Mouse (Mus musculus) embryonic facial prominence, embryonic 14.5 days (tissue): ENCODE data around the gene Fntb. TPM values are rescaled to one million over a fixed set of nuclear protein-coding genes. Genes with fewer than 3 reads are reported as not detected.

ENCODE experiments used
- ATAC-seq: fragments of 200-750 bp; cut with Nextera tagmentation; 2 replicates; pipeline ENCODE4 v1.8.0; 2017; ENCODE audit warnings: low read depth, moderate number of reproducible peaks, moderate TSS enrichment
- DNase-seq: peaks from one replicate; pipeline ENCODE4 v3.0.0-alpha.2; 2015; ENCODE audit warnings: low spot score
- H3K27ac ChIP-seq: fragments of 300-500 bp; sonication (generic); replicated peaks from 2 replicates; pipeline ENCODE4 v1.5.1; 2014; ENCODE audit warnings: low read depth, mild to moderate bottlenecking, low read length, moderate library complexity
- H3K27me3 ChIP-seq: fragments of 300-500 bp; sonication (generic); replicated peaks from 2 replicates; pipeline ENCODE4 v1.6.1; 2014; ENCODE audit warnings: low read length; ENCODE audit not compliant: control insufficient read depth, insufficient read depth
- H3K36me3 ChIP-seq: fragments of 300-500 bp; sonication (generic); 2 replicates; pipeline ENCODE4 v1.6.1; 2014; ENCODE audit warnings: low read length, mixed read lengths; ENCODE audit not compliant: control insufficient read depth, insufficient read depth
- H3K4me1 ChIP-seq: fragments of 300-500 bp; sonication (generic); 2 replicates; pipeline ENCODE4 v1.6.1; 2014; ENCODE audit warnings: antibody characterized with exemption, low read length; ENCODE audit not compliant: control insufficient read depth, insufficient read depth
- H3K4me2 ChIP-seq: fragments of 300-500 bp; sonication (generic); 2 replicates; pipeline ENCODE4 v1.6.1; 2014; ENCODE audit warnings: low read depth, mild to moderate bottlenecking, low read length, moderate library complexity, mixed read lengths
- H3K4me3 ChIP-seq: fragments of 300-500 bp; sonication (generic); 2 replicates; pipeline ENCODE4 v1.5.1; 2014; ENCODE audit warnings: low read depth, mild to moderate bottlenecking, low read length
- H3K9ac ChIP-seq: fragments of 300-500 bp; sonication (generic); 2 replicates; pipeline ENCODE4 v1.6.1; 2014; ENCODE audit warnings: low read depth, mild to moderate bottlenecking, low read length, moderate library complexity, mixed read lengths
- H3K9me3 ChIP-seq: fragments of 300-500 bp; sonication (generic); 2 replicates; pipeline ENCODE4 v1.6.1; 2016; ENCODE audit warnings: low read length; ENCODE audit not compliant: control insufficient read depth
- WGBS: fragments of 180-500 bp; shearing (Covaris S2); extraction: QIAGEN DNeasy Blood & Tissue Kit; methylation state at CpG from one replicate; pipeline ENCODE4 v1.1.7; 2014; 5-methylcytosine and 5-hydroxymethylcytosine counted together
- polyA plus RNA-seq: library from polyadenylated mRNA; unstranded; fragments of >200 nt; fragmentation: Nextera tagmentation; extraction: Ambion mirVana; gene quantifications from 2 replicates; pipeline ENCODE4 v1.2.1, GENCODE M21; 2014

The Fntb gene
- polyA plus RNA-seq, 1 experiment from 2014 or later = 41.4 TPM

DNA sequence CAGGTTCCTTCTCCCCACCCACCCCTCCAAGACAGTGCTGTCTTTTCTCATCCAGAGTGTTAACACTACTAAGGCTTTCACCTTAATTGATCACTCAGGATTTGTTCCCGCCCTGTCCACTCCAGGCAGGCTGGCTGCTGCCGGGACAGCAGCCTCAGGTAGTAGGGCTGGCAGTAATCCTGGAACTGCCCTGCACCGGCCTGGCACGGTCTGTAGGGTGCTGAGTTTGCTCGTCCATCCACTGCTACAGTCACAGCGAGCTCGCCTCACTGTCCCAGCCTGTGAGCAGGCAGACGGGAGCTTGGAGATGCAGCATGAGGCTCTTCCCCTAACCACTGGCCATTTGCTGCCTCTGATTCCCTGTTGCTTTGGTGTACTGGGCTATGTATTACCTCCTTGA lies 155.6 kb downstream of the Fntb start:
- no peak overlapping the region for H3K9ac ChIP-seq
- ATAC-seq (no peak), DNase-seq (no peak)
- WGBS = 88% methylated on average over 8 of the region's 8 CpGs
- no peaks in the 10 kb centered on the region for H3K4me1 ChIP-seq
- H3K27me3 ChIP-seq = no peaks in the 10 kb centered on the region
- H3K9me3 ChIP-seq = no peaks in the 10 kb centered on the region
- no peak overlapping the region for H3K27ac ChIP-seq
- no peak overlapping the region for H3K4me2 ChIP-seq
- H3K36me3 ChIP-seq = peaks cover 32% of the 10 kb centered on the region; the same call in 1 of the 2 replicates
- H3K4me3 ChIP-seq = no peak overlapping the region

DNA sequence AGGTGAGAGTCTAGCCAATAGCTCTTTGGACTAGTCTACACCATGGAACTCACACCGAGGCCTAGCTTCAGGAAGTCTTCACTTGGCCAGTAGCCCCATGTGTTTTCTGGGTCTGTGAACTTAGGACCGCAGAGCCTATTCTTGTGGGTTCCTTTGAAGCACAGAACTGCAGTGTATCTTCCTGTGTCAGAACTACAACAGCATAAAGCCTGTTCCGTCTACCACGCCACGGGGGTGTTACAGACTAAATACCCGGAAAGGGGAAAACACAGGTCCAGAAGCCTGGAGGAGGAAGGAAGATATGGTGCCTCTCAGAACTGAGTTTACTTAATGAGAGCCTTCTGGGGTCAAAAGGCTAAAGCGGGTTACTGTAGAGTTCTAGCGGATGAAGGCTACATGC lies 157.7 kb downstream of the Fntb start:
- H3K9ac ChIP-seq = no peak overlapping the region
- no peak for DNase-seq
- ATAC-seq = no peak
- 89% methylated on average over 8 of the region's 8 CpGs for WGBS
- no peak overlapping the region for H3K27ac ChIP-seq
- H3K4me2 ChIP-seq = no peak overlapping the region
- no peaks in the 10 kb centered on the region for H3K27me3 ChIP-seq
- no peak overlapping the region for H3K4me3 ChIP-seq
- H3K9me3 ChIP-seq = no peaks in the 10 kb centered on the region
- no peaks in the 10 kb centered on the region for H3K4me1 ChIP-seq
- peaks cover 20% of the 10 kb centered on the region; the same call in 1 of the 2 replicates for H3K36me3 ChIP-seq

DNA sequence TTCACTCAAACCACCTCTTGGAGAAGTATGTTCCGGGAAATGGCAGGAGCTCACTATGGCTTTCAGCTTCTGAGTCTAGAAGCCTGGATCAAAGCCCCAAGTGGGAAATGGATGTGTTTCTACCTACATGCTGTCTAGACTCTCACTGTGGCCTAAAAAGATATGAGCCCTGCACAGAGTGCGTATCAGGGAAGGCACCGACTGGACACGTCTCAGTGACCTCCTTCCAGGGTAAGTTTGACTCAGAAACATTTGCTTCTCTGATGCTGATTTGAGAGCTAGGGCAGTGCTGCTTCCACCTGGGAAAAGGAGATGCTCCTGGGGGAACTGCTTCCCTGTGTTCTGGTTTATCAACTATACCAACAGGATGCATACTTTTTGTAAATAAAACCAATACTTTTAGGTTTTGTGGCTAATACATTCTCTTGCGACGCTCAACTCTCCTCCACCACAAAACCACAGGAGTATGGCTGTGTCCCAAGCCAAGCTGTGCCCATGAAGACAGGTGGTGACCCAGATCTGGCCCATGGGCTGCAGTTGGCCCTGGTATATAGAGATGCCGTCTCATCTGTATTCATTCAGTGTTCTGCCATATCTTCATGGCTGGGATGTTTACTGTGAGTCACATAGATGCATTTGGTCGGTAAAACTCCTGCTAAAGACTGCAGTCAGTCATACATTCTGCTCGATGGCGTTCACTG lies 159.7 kb downstream of the Fntb start:
- no peak for ATAC-seq
- Histone ChIP-seq H3K4me2 (no peak overlapping the region), H3K9ac (no peak overlapping the region), H3K4me3 (no peak overlapping the region), H3K27me3 (no peaks in the 10 kb centered on the region), H3K27ac (no peak overlapping the region), H3K4me1 (no peaks in the 10 kb centered on the region), H3K36me3 (peaks cover 18% of the 10 kb centered on the region; the same call in 1 of the 2 replicates), H3K9me3 (no peaks in the 10 kb centered on the region)
- 86% methylated on average over 10 of the region's 10 CpGs for WGBS
- no peak for DNase-seq

DNA sequence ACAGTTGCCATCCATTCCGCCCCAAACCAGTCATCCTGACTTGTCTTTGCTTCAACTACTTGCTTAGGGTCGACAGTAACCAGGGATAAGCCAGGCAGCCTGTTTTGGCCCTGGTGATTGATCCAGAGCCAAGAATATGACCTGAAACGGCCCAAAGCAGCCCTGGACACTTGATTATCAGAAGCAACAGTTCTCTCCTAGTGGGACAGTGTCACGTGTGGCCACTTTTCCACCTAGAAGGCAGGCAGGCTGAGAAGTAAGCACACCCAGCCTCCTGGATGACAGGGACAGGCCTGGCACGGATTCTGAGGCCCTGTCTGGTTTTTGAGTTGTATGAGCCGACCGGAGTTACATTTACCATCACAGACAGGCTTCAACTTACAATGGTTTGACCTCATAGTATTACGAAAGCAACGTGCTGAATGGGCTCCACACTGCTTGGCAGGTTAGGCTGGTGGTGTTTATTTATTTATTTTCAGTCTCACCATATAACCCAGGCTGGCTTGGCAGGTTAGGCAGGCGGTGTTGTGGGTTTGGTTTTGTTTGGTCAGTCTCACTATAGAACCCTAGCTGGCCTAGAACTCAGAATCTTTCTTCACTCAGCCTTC lies 161.1 kb downstream of the Fntb start:
- DNase-seq = no peak
- Histone ChIP-seq H3K4me1 (no peaks in the 10 kb centered on the region), H3K4me3 (no peak overlapping the region), H3K27me3 (no peaks in the 10 kb centered on the region), H3K9me3 (no peaks in the 10 kb centered on the region), H3K27ac (no peak overlapping the region), H3K4me2 (no peak overlapping the region), H3K36me3 (0 out of 2 replicates have a peak, but pooled peaks cover 12% of the 10 kb centered on the region), H3K9ac (no peak overlapping the region)
- no peak for ATAC-seq
- WGBS = 75% methylated on average over 10 of the region's 10 CpGs

DNA sequence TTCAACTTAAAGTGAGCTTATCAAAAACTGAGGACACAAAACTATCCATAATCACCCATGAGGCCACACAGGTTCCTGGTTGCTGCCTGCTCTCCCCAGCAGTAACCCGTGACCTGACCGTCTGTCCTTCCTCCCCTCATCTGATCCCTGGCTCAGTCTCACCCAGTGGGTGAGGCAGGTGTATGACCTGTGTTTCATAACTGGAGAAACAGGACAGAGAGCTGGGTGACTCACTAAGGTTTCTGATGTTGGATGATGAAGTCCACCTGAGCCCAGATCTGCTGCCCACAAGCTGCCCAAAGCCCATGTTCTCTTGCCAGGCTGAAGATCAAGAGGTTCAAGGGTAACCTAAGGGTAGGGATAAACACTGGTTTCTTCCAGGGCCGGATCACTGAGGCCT lies 161.6 kb downstream of the Fntb start:
- no peak overlapping the region for H3K4me2 ChIP-seq
- H3K27me3 ChIP-seq = no peaks in the 10 kb centered on the region
- no peak for ATAC-seq
- H3K4me3 ChIP-seq = no peak overlapping the region
- no peaks in the 10 kb centered on the region for H3K4me1 ChIP-seq
- H3K36me3 ChIP-seq = 0 out of 2 replicates have a peak, but pooled peaks cover 12% of the 10 kb centered on the region
- H3K27ac ChIP-seq = no peak overlapping the region
- no peak for DNase-seq
- no peak overlapping the region for H3K9ac ChIP-seq
- WGBS = 76% methylated on average over 3 of the region's 3 CpGs
- no peaks in the 10 kb centered on the region for H3K9me3 ChIP-seq

DNA sequence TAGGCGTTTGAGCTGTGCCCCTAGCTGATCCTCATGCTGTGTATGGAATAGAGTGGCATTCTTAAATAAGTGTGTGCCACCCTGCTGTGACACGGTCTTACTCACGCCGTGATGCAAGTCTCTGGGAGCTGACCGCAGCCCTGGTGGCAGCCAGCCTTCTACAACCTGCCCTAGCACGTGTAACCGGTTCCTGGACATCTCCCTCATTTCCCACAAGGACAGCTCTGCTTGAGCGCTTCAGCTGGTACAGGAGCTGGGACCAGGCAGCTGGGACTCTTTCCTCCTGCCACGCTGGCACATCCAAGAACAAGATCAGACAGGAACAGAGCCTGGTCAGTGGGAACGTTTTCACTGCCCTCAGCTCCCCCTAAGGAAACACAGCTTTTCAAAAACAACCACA lies 162.2 kb downstream of the Fntb start:
- H3K4me1 ChIP-seq = no peaks in the 10 kb centered on the region
- no peaks in the 10 kb centered on the region for H3K9me3 ChIP-seq
- WGBS = 54% methylated on average over 10 of the region's 10 CpGs
- no peak overlapping the region for H3K27ac ChIP-seq
- H3K36me3 ChIP-seq = 0 out of 2 replicates have a peak, but pooled peaks cover 12% of the 10 kb centered on the region
- no peak overlapping the region for H3K9ac ChIP-seq
- no peak overlapping the region for H3K4me2 ChIP-seq
- H3K27me3 ChIP-seq = no peaks in the 10 kb centered on the region
- no peak for DNase-seq
- no peak for ATAC-seq
- no peak overlapping the region for H3K4me3 ChIP-seq

DNA sequence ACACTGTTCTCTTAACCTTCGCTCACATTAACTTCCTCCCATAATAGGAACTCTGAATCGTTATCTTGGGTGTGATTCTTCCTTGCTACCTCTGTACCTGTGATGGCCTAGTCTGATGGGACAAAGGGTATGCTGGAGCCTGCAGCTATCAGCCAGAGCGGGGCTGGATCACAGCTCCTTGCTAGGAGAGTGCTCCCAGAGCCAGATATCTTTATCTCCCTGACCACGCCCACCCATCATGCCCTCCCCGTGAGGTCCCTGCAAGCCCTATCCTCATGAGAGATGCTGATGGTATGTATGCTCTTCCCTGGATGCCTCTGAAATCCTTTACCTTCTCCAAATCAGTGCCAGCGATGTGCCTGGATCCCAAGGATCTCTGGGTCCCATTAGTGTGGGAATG lies 164.8 kb downstream of the Fntb start:
- DNase-seq (no peak), ATAC-seq (no peak)
- Histone ChIP-seq H3K36me3 (0 out of 2 replicates have a peak, but pooled peaks cover 3% of the 10 kb centered on the region), H3K9me3 (no peaks in the 10 kb centered on the region), H3K27me3 (no peaks in the 10 kb centered on the region), H3K4me1 (no peaks in the 10 kb centered on the region), H3K4me2 (no peak overlapping the region), H3K4me3 (no peak overlapping the region), H3K27ac (no peak overlapping the region), H3K9ac (no peak overlapping the region)
- 77% methylated on average over 6 of the region's 6 CpGs for WGBS

DNA sequence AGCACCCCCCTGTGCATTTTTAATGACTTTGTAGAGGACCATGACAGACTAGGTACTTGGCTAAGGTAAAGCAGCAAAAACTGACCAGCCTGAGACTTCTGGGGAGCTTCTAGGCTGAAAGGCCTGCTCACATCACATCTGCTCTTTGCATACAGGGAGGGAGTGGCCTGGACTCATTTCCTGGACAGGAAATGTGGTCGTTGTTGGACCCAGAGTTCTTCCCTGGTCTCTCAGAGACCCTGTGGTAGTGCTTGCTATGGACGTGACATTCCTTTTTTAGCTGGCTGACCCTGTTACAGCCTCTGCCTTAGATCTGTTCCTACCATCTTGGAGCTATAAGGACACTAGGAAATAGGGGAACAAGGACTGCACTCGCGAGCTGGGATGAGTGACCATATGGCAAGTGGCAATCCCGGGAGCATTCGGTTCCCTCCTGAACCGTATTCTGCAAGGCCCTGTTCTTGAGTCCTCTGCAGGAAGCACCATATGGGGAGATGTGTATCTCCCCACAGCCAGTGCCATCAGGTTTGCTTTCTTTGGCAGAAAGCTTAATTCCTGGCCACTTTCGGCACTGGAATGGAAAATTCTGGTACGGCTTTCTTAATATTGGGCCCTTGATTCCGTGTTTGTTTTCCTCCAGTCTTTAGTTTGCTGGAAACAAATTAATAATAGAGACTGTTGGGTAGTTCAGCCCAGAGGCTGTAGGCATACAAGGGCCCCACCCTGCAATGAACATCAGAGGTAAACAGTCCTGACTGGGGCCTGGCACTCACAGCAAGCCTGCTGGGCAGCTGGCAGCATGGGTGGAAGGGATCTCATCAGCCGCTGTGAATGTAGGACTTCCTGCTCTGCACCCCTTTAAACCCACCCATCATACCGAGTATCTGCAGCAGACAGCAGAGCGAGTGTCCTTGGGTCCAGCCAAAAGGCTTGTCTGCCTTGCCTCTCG lies 166.6 kb downstream of the Fntb start:
- H3K4me3 ChIP-seq = no peak overlapping the region
- no peaks in the 10 kb centered on the region for H3K9me3 ChIP-seq
- no peak overlapping the region for H3K9ac ChIP-seq
- DNase-seq (no peak), ATAC-seq (no peak)
- H3K36me3 ChIP-seq = peaks cover 16% of the 10 kb centered on the region; the same call in 1 of the 2 replicates
- H3K27me3 ChIP-seq = no peaks in the 10 kb centered on the region
- H3K4me1 ChIP-seq = no peaks in the 10 kb centered on the region
- WGBS = 75% methylated on average over 14 of the region's 14 CpGs
- H3K27ac ChIP-seq = no peak overlapping the region
- no peak overlapping the region for H3K4me2 ChIP-seq
